Mouse (Mus musculus): Measurements from ENCODE around the gene Nol12. TPM values are rescaled to one million over a fixed set of nuclear protein-coding genes. Genes with fewer than 3 reads are reported as not detected.

Nol12 gene
- total and polyA plus RNA-seq, 3 experiments, result 13.7 to 91.1 (median 33.2) TPM

DNA sequence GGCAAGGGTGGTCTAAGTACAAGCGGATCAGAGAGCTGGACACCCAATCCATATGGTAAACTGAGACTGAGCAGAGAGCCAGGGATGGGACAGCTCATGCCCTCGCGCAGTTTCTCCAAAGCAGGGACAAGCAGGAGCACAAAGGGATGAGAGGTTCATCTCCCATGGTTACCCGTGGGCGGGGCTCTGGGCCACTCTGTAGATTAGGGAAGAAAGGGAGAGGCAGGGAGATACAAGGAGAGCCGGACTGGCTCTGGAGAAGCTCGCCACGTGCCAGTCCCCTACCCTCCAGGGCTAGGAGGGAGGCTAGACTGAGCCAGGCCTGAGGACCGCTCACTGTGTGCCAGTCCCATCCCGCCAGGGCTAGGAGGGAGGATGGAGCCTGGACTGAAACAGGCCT lies 2.6 kb downstream of the Nol12 start:
- Histone ChIP-seq H3K79me2 (replicated peaks; ENCODE audit: control insufficient read depth, extremely low read depth, insufficient read depth, poor library complexity, severe bottlenecking) (peaks cover 14% of the 10 kb centered on the region; the same call in 1 of the 2 replicates), H3K4me3 (replicated peaks in 1 of 3; ENCODE audit: low read depth in 2 of 3, low read length in 2 of 3, poor library complexity in 1 of 3) (no peak overlapping the region), H3K27ac (ENCODE audit: insufficient read depth, low read depth) (no peak overlapping the region), H3K9me3 (replicated peaks; ENCODE audit: low read length) (no peaks in the 10 kb centered on the region), H3K4me1 (ENCODE audit: control insufficient read depth in 1 of 2, insufficient read depth in 2 of 2) (peaks cover 6 to 21% of the 10 kb centered on the region in 2 experiments; a peak in 3 of 4 replicates), H3K36me3 (replicated peaks in 1 of 2; ENCODE audit: control insufficient read depth in 1 of 2, insufficient read depth in 1 of 2, low read length in 1 of 2) (peaks cover 51 to 62% of the 10 kb centered on the region in 2 experiments), H3K9ac (ENCODE audit: insufficient read depth, low read depth) (no peak overlapping the region), H3K27me3 (replicated peaks) (no peaks in the 10 kb centered on the region), H3K4me2 (ENCODE audit: insufficient read depth, low read depth, poor library complexity, severe bottlenecking) (no peak overlapping the region)
- no peak for TF ChIP-seq SMC3 (IDR thresholded peaks at IDR 0.05; ENCODE audit: low read depth, low read length)
- no peak for TF ChIP-seq IRF4 (IDR thresholded peaks at IDR 0.05; ENCODE audit: low read depth, low read length)
- TF ChIP-seq MAFK (IDR thresholded peaks at IDR 0.05; ENCODE audit: insufficient replicate concordance, low read length), result no peak
- TF ChIP-seq MYC (IDR thresholded peaks at IDR 0.05; ENCODE audit: low read depth, low read length), result no peak
- no peak for TF ChIP-seq ZC3H11A (IDR thresholded peaks at IDR 0.05; ENCODE audit: low read depth, low read length)
- TF ChIP-seq JUND (conservative IDR thresholded peaks at IDR 0.05; ENCODE audit: low read depth, low read length), result no peak
- TF ChIP-seq JUN (IDR thresholded peaks at IDR 0.05; ENCODE audit: insufficient read depth, low read depth, low read length), result no peak
- no peak for TF ChIP-seq CTCF (conservative IDR thresholded peaks at IDR 0.05 in 1 of 2, IDR thresholded peaks at IDR 0.05 in 1 of 2; ENCODE audit: low read depth in 2 of 2, low read length in 2 of 2)
- TF ChIP-seq USF1 (IDR thresholded peaks at IDR 0.05; ENCODE audit: low read depth, low read length), result no peak
- no peak for TF ChIP-seq POLR2A (IDR thresholded peaks at IDR 0.05; ENCODE audit: low read depth, low read length)
- no peak for TF ChIP-seq TBP (conservative IDR thresholded peaks at IDR 0.05; ENCODE audit: low read depth, low read length)
- TF ChIP-seq ZKSCAN1 (IDR thresholded peaks at IDR 0.05; ENCODE audit: borderline replicate concordance, low read depth, low read length), result no peak
- no peak for TF ChIP-seq HCFC1 (IDR thresholded peaks at IDR 0.05; ENCODE audit: low read depth, low read length)
- TF ChIP-seq BHLHE40 (IDR thresholded peaks at IDR 0.05; ENCODE audit: low read depth, low read length), result no peak
- no peak for TF ChIP-seq NELFE (IDR thresholded peaks at IDR 0.05; ENCODE audit: low read depth, low read length)
- TF ChIP-seq PAX5 (IDR thresholded peaks at IDR 0.05; ENCODE audit: low read length), result no peak
- no peak for TF ChIP-seq E2F4 (IDR thresholded peaks at IDR 0.05; ENCODE audit: insufficient replicate concordance, low read depth, low read length)
- no peak for DNase-seq (ENCODE audit: extremely low read depth)
- dilution Hi-C loops (cut with MboI; ENCODE audit: extremely low pct_ligation_motif_present, extremely low pct_unique_long_range_greater_than_20kb, low sequenced_read_pairs) (no loop called here), in situ Hi-C loops (cut with MboI; ENCODE audit: low pct_ligation_motif_present, low pct_unique_long_range_greater_than_20kb, low sequenced_read_pairs) (no loop called here)

DNA sequence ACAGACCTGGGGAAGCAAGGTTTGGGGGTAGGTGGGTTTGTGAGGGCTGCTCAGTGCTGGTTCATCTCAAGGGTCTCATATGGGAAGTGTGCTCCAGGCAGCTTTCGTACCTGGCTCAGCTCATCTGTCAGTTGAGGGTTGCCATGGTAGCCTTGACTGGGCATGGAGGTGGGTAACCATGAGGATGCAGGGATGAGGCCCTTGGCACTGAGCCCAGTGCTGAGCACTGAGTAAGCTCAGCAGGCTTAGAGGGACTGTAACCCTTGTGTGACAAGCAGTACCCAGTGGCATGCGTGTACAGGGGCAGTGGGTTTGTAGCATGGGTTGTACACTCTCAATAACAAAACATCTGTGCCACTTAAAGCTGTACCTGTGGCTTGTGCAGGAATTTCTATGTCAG lies 3.2 kb downstream of the Nol12 start:
- H3K36me3 ChIP-seq (replicated peaks in 1 of 2; ENCODE audit: control insufficient read depth in 1 of 2, insufficient read depth in 1 of 2, low read length in 1 of 2), result peaks cover 51 to 66% of the 10 kb centered on the region in 2 experiments
- H3K9me3 ChIP-seq (replicated peaks; ENCODE audit: low read length), result no peaks in the 10 kb centered on the region
- H3K79me2 ChIP-seq (replicated peaks; ENCODE audit: control insufficient read depth, extremely low read depth, insufficient read depth, poor library complexity, severe bottlenecking), result peaks cover 14% of the 10 kb centered on the region; the same call in 1 of the 2 replicates
- no peak overlapping the region for H3K27ac ChIP-seq (ENCODE audit: insufficient read depth, low read depth)
- TF ChIP-seq MAFK (IDR thresholded peaks at IDR 0.05; ENCODE audit: insufficient replicate concordance, low read length) (no peak), ZNF384 (IDR thresholded peaks at IDR 0.05; ENCODE audit: low read depth, low read length) (no peak), CTCF (conservative IDR thresholded peaks at IDR 0.05 in 1 of 2, IDR thresholded peaks at IDR 0.05 in 1 of 2; ENCODE audit: low read depth in 2 of 2, low read length in 2 of 2) (no peak), ELF1 (IDR thresholded peaks at IDR 0.05; ENCODE audit: low read depth, low read length) (no peak), SIN3A (IDR thresholded peaks at IDR 0.05; ENCODE audit: low read length) (no peak)
- dilution Hi-C loops (cut with MboI; ENCODE audit: extremely low pct_ligation_motif_present, extremely low pct_unique_long_range_greater_than_20kb, low sequenced_read_pairs) (no loop called here), in situ Hi-C loops (cut with MboI; ENCODE audit: low pct_ligation_motif_present, low pct_unique_long_range_greater_than_20kb, low sequenced_read_pairs) (no loop called here)
- peaks cover 6 to 18% of the 10 kb centered on the region in 2 experiments; a peak in 3 of 4 replicates for H3K4me1 ChIP-seq (ENCODE audit: control insufficient read depth in 1 of 2, insufficient read depth in 2 of 2)
- no peak overlapping the region for H3K9ac ChIP-seq (ENCODE audit: insufficient read depth, low read depth)
- no peak for DNase-seq (ENCODE audit: extremely low read depth)
- H3K27me3 ChIP-seq (replicated peaks), result no peaks in the 10 kb centered on the region
- no peak overlapping the region for H3K4me2 ChIP-seq (ENCODE audit: insufficient read depth, low read depth, poor library complexity, severe bottlenecking)
- no peak overlapping the region for H3K4me3 ChIP-seq (replicated peaks in 1 of 3; ENCODE audit: low read depth in 2 of 3, low read length in 2 of 3, poor library complexity in 1 of 3)
